Mouse (Mus musculus) cerebellum, adult 2 months (tissue): ENCODE measurements around the gene Plekha3.

ENCODE experiments used
- CTCF ChIP-seq: fragments of 200-500 bp; IDR thresholded peaks from 2 replicates; pipeline ENCODE4 v1.5.1; 2011; ENCODE audit warnings: low read depth, mild to moderate bottlenecking, control low read depth, low read length, moderate library complexity, borderline replicate concordance; ENCODE audit not compliant: insufficient read depth
- POLR2A ChIP-seq: fragments of 200-500 bp; IDR thresholded peaks from 2 replicates; pipeline ENCODE4 v1.6.1; 2011; ENCODE audit warnings: low read length, control low read depth, borderline replicate concordance; ENCODE audit not compliant: insufficient read depth

DNA sequence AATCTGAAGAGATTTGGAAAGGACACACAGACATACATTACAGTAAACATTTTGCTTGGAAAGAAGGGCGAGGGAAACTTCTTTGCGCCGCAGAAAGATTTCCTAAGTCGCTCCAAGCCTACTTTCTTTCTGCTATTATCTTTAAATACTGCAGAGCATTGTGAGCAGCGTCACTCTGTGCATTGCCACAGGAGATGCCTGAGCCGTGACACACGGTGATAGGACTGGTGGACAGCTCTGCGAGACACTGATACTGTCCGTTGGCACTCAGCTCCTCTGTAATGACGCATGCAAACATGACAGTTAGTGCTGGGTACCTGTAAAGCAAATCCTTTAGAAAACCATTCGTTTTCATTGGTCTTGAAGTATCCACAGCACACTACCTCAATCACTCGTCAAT lies 44.8 kb upstream of the Plekha3 start:
- TF ChIP-seq CTCF (no peak), POLR2A (no peak)
